Mouse (Mus musculus) mature B cell (primary cell): Measurements from ENCODE around the gene Ptpn18.

Experiments used
- in situ Hi-C: fragments of 300-500 bp; cut with MboI; formaldehyde crosslinking; loops from 2 replicates; pipeline ENCODE4 v1.14.3; 2019

The Ptpn18 gene

GRCm38 (mm10) chr1:34464310-34464817 is 4.8 kb downstream of the Ptpn18 start:
- in situ Hi-C loops: no loop called here

GRCm38 (mm10) chr1:34465445-34465844 is 5.9 kb downstream of the Ptpn18 start:
- in situ Hi-C loops: no loop called here

DNA sequence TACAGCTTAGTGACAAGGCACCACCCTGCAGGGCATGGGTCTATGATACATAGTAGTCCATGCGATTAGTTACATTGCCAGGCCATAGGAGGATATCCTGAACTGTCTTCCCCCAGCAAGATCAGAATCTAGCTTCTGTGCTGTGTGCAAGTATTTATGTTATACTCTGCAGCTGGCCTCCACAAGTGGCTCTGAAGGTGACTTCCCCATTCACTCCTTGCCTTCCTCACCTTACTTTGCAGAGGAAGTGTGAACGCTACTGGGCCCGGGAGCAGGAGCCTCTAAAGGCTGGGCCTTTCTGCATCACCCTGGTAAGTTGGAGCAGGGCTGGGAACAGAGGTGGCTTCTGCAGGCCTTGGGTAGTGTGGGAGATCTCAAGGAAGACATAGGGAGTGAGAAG is 8.5 kb downstream of the Ptpn18 start:
- in situ Hi-C loops: no loop called here

GRCm38 (mm10) chr1:34468500-34468899 is 8.9 kb downstream of the Ptpn18 start:
- in situ Hi-C loops: no loop called here

DNA sequence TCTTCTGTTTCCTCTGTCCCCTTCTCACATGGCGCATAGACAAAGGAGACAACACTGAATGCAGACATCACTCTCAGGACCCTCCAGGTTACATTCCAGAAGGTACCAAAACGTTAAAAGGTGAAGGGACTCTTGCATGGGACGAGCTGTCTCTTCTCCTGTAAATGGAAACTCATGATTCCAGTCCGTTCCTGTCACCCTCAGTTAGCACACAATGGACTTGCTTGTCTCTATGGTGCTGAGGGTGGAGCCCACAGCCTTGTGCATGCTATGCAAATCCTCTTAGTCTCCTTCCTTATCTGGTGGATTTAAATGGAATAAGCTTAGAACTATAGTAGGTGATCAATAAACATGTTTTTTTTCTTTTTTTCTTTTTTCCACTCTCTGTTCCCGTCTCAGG is 10.2 kb downstream of the Ptpn18 start:
- in situ Hi-C loops: no loop called here

DNA sequence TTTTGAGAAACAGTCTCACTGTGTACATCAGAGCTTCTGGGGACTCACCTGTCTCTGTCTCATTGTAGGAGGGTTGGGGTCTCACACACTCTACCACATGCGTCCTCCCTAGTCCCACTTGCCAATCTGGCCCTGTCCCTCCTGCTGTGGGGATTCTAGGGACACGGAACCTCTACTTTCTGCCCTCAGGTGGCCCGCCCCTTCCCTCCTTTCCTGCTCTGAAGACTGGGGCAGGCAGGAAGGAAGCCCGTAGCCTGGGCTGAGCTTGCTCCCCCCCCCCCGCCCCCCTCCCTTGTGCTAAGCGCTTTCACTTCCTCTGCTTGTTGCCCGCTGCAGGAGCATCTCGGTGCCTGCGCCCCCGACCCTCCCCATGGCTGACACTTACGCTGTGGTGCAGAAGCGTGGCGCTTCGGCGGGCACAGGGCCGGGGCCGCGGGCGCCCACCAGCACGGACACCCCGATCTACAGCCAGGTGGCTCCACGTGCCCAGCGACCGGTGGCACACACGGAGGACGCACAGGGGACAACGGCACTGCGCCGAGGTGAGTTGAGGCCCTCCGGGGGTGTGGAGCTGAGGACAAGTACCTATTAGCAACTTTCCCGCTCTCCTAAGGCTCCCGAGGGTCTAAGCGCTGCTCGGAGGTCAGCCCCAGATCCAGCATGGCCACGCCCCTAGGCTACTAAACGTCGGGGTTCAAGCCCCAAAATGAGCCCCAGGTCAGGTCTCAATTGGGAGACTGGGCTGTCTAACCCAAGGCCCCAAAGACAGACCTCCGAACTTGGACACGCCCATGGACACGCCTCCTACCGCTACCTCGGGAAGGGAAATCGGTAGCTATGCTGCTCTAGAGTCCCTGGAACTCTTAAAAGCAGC is 13.1 kb downstream of the Ptpn18 start:
- in situ Hi-C loops: no loop called here

DNA sequence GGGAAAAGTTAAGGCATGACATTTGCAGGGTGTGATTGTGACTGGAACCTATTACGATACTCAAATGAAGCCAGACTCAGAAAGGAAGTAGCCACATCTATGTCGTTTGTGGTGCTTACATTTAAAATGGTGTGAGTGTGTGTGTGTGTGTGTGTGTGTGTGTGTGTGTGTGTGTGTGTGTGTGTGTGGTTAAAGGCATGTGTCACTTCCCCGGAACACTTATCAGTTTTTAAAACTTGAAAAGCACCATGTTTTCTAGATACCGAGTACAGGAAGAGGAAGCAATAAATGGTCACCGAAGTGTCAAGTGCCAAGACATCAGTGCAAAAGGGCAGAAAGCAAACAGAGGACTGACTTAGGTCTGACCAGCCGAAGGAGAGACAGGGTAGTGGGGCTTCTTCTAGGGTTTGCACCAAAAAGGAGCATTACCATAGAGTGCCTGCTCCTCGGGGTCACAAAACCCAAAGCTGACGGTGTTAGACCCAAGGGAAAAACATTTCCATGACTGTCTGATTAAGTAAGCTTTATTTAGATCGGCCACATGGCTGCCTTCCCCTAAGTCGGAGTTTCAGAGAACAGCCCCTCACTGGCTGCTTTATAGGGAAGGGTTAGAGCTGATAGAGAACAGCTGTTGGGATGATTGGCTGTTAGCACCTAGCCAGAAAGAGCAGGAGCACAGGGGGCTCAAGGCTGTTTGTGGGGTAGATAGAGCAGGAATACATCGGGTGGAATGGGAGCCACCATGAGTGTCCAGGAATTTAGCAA is 19.5 kb downstream of the Ptpn18 start:
- in situ Hi-C loops: no loop called here

GRCm38 (mm10) chr1:34480801-34481200 is 21.2 kb downstream of the Ptpn18 start:
- in situ Hi-C loops: no loop called here

DNA sequence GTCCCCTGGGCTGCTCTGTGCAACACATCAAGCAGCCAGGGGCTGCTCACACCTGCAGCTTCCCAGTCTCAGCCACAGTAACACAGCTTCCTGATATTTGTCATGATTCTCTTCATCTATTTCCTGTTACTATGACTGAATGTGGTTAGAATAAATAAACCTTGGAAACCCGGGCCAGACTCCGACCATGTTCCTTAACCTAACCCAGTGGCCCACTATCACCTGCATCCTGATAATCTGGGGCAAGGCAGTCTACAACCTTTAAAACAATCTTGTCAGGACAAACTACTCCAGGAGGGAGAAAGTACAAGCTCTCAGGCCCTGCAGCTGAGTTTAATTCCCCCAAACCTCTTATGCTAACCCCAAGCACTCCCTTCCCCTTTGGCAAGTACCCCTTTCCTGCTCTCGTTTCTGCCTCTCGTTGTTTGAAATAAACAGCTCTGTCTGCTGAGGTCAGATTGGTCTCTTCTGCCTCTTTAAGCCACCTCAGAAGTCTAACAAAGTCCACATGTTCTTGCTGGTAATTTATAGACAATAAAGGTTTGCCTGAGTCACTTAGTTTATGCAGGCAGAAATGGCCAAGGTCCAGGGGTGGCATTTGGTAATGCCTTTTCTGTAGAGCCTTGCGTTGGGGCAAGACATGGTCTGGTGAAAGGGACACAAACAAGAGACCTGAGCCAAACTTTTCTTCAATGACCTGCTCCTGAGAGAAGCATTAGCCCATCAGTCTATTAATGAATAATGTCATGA is 22.5 kb downstream of the Ptpn18 start:
- in situ Hi-C loops: no loop called here

DNA sequence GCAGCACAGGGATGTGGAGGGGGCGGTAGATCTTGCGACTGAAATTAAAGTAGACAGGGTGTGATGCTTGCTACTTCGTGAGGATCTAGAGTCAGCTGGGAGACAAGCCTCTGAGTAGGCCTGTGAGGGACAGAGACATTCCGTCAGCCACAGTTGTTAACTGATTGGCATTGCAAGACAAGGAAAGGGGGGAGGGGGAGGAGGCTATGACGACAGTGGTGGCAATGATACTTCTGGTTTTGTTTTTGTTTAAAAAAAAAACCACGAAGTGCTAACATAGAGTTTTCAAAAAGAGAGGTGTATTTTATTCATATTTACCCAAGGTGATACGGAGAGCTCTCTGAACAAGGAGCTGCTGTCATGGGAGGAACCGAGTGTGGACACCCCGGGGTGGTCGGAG is 24.9 kb downstream of the Ptpn18 start:
- in situ Hi-C loops: no loop called here

GRCm38 (mm10) chr1:34485461-34486188 is 26.1 kb downstream of the Ptpn18 start:
- in situ Hi-C loops: no loop called here

DNA sequence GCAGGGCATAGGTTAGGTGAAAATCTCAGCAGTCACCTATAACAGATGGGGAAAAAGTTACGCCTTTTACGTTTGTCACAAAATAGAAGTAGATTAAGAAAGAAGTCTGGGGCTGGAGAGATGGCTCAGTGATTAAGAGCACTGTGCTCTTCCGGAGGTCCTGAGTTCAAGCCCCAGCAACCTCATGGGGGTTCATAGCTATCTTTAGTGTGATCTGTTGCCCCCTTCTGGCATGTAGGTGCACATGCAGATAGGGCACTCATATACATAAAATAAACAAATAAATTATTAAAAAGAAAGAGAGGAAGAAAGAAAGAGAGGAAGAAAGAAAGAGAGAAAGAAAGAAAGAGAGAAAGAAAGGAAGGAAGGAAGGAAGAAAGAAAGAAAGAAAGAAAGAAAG is 27.8 kb downstream of the Ptpn18 start:
- in situ Hi-C loops: no loop called here

DNA sequence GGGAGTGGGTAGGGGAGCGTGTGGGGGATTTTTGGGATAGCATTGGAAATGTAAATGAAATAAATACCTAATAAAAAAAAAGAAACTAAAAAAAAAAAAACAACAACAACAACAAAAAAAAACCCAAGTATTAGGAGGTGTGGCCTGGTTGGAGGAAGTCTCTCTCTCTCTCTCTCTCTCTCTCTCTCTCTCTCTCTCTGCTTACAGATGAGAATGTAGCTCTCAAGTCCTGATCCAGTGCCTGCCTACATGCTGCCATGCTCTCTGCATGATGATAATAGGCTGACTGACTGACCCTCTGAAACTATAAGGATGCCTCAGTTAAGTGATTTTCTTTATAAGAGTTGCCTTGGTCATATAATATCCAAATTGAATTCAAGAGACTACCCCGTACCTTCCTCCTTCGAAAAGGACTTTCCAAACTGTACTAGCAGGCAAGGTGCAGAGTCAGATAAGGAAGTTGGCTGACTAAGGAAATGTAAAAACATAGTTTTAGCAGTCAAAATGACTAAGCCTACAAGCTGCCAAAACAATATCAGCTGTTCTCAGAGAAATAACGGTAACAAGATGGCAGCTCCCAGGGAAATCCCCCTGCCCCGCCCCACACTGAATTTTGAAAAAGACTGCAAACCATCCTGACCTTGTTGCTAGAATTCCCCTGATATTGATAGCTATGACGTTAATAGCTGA is 30.4 kb downstream of the Ptpn18 start:
- in situ Hi-C loops: no loop called here

DNA sequence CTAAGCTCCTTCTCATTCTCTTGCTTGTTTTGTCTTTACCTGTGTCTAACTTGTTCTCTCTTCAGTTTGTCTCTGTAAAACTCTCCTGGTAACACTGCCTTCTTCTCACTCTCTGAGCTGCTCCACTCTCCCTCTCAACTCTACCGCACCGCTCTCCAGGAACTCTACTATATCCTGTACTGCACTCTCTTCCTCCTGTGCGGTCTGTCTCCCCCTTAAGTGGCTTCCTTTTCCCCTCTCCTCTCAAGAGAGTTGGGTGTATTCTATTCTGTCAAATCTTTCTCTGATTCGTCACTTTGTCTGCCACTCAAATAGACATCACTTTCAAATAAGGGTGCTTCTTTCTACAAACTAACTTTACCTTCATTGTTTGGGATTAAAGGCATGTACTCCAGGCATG is 31.9 kb downstream of the Ptpn18 start:
- in situ Hi-C loops: no loop called here

- in situ Hi-C loops: no loop called here
Measured at GRCm38 (mm10) chr1:34502991-34503390, 43.4 kb downstream of the Ptpn18 start.

GRCm38 (mm10) chr1:34505307-34505706 is 45.7 kb downstream of the Ptpn18 start:
- in situ Hi-C loops: no loop called here

DNA sequence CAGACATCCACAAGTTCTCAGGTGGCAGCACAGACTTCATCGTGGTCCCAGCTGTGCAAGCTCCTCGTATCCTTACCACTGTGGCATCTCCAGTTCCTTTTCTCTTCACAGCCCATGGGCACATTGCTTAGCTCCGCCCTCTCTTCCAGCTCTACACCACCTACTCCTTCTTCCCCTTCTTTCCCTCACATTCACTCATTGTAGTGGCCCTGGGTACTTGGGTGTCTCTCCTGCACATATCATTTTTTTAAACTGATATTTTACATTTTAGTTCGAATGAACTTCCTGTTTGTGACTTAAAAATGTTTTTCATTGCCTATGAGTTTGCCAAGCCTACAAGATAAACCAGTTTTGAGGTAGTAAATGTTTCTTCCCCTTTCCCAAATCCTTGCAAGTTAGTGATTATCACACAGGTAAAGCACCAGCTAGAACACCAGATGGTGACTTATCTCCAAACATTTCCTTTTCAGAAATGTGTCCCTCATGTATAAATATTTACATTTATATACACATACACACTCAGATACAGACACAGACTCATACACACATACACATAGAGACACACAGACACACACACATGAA is 46.5 kb downstream of the Ptpn18 start:
- in situ Hi-C loops: no loop called here

DNA sequence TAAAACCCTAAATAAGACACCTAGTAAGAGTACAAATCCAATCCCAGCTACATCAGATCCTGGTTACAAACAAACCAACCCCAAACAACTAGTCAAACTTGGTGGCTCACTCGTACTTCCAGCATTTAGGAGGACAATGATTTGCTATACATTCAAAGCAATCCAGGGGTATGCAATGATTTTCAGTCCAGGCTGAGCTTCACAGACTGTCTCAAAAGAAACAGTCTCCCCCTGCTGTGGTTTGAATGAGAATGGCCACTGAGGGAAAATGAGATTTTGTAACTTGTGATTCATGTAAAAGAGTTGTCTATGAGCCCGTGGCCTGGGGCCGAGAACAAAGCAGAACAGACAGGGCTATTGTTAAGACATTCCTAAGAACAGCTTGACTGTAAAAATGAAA is 48.4 kb downstream of the Ptpn18 start:
- in situ Hi-C loops: no loop called here

- in situ Hi-C loops: no loop called here
Measured at GRCm38 (mm10) chr1:34510575-34510981, 51.0 kb downstream of the Ptpn18 start.

DNA sequence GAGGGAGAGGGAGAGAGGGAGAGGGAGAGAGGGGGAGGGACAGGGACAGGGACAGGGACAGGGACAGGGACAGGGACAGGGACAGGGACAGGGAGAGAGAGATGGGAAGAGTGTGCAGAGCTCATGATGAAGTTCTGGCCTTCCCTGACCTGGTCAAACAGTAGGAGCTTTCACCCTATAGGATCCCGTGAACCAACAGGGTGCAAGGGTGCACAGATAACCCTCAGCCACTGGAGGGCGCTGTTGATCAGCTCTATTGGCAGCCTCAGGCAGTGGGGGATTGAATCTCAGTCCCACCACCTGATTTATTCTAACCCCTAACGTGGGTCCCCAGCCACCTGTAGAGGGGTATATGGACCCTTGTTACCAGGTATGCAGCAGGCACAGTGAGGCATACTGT is 51.5 kb downstream of the Ptpn18 start:
- in situ Hi-C loops: no loop called here

- in situ Hi-C loops: no loop called here
Measured at GRCm38 (mm10) chr1:34513068-34513467, 53.5 kb downstream of the Ptpn18 start.
